Mouse (Mus musculus) spleen, adult 2 months (tissue): ENCODE data around the gene Gjb6. TPM values are rescaled to one million over a fixed set of nuclear protein-coding genes. Genes with fewer than 3 reads are reported as not detected.

ENCODE experiments used
- DNase-seq, 2 experiments: peaks; one replicate each; pipeline versions ENCODE4 v3.0.0 to v3.0.0-alpha.2; 2012 to 2021; ENCODE audit warnings: low spot score in 2 of 2, low read depth in 1 of 2
- H3K27ac ChIP-seq: fragments of 200-500 bp; 2 replicates; pipeline ENCODE4 v1.5.1; 2012; ENCODE audit warnings: low read length, inconsistent platforms; ENCODE audit not compliant: insufficient read depth
- H3K27me3 ChIP-seq: fragments of 200-500 bp; 2 replicates; pipeline ENCODE4 v1.6.1; 2012; ENCODE audit warnings: mild to moderate bottlenecking, moderate library complexity, low read length, inconsistent platforms; ENCODE audit not compliant: control insufficient read depth, insufficient read depth
- H3K36me3 ChIP-seq: fragments of 200-500 bp; 2 replicates; pipeline ENCODE4 v1.6.1; 2012; ENCODE audit warnings: mild to moderate bottlenecking, low read length, inconsistent platforms; ENCODE audit not compliant: control insufficient read depth, insufficient read depth
- H3K4me1 ChIP-seq: fragments of 200-500 bp; 2 replicates; pipeline ENCODE4 v1.6.1; 2011; ENCODE audit warnings: inconsistent platforms; ENCODE audit not compliant: control insufficient read depth, insufficient read depth, insufficient read length
- H3K4me3 ChIP-seq: fragments of 200-500 bp; 2 replicates; pipeline ENCODE4 v1.5.1; 2011; ENCODE audit warnings: mild to moderate bottlenecking, inconsistent platforms; ENCODE audit not compliant: insufficient read depth, insufficient read length; ENCODE audit errors: extremely low read depth
- CTCF ChIP-seq: fragments of 200-500 bp; IDR thresholded peaks from 2 replicates; pipeline ENCODE4 v1.5.1; 2011; ENCODE audit warnings: mild to moderate bottlenecking, inconsistent platforms; ENCODE audit not compliant: insufficient read depth, insufficient read length, insufficient replicate concordance; ENCODE audit errors: extremely low read depth
- POLR2A ChIP-seq: fragments of 200-500 bp; IDR thresholded peaks from 2 replicates; pipeline ENCODE4 v1.6.1; 2011; ENCODE audit warnings: low read depth, low read length, inconsistent platforms
- WGBS: fragments of 180-500 bp; shearing (Covaris S2); methylation state at CpG from one replicate; pipeline ENCODE4 v1.1.7; 2018; 5-methylcytosine and 5-hydroxymethylcytosine counted together
- polyA plus RNA-seq: library from polyadenylated mRNA; depleted of rRNA; stranded (reverse); fragments of >200 nt; gene quantifications from 2 replicates; pipeline ENCODE4 v1.2.3, GENCODE M21; 2012

Gjb6 gene
- polyA plus RNA-seq, 1 experiment: not detected

- no peak overlapping the region for H3K4me3 ChIP-seq
- no peak for DNase-seq
- no peak for TF ChIP-seq CTCF
- no peak for TF ChIP-seq POLR2A
- 16% methylated on average over 14 of the region's 14 CpGs for WGBS
- H3K36me3 ChIP-seq: no peaks in the 10 kb centered on the region
- no peaks in the 10 kb centered on the region; the same call in 1 of the 2 replicates for H3K4me1 ChIP-seq
- H3K27ac ChIP-seq: no peak overlapping the region
- H3K27me3 ChIP-seq: peaks cover 16% of the 10 kb centered on the region
Measured at GRCm38 (mm10) chr14:57105111-57105510, 28.3 kb downstream of the Gjb6 start.

GRCm38 (mm10) chr14:57104106-57105023 lies 29.0 kb downstream of the Gjb6 start, which contains the start of gene Gjb2:
Gene Gjb2 (minus strand): TSS chr14:57104702.
- DNase-seq: no peak
- WGBS: 2% methylated on average over 87 of the region's 101 CpGs
- Histone ChIP-seq H3K27ac (no peak within 1 kb of the TSS), H3K27me3 (peaks cover 16% of the 10 kb centered on the region), H3K4me1 (no peaks in the 10 kb centered on the region; the same call in 1 of the 2 replicates), H3K36me3 (no peaks in the 10 kb centered on the region), H3K4me3 (peak within 1 kb of the TSS; percentile 46; the same call in 1 of the 2 replicates)
- TF ChIP-seq POLR2A (no peak), CTCF (no peak)

GRCm38 (mm10) chr14:57103711-57104105 lies 29.7 kb downstream of the Gjb6 start:
- Histone ChIP-seq H3K27me3 (peaks cover 16% of the 10 kb centered on the region), H3K27ac (no peak overlapping the region), H3K36me3 (no peaks in the 10 kb centered on the region), H3K4me3 (peak overlapping the region; percentile 46; the same call in 1 of the 2 replicates), H3K4me1 (no peaks in the 10 kb centered on the region; the same call in 1 of the 2 replicates)
- DNase-seq: no peak
- 8% methylated on average over 22 of the region's 22 CpGs for WGBS
- TF ChIP-seq CTCF (no peak), POLR2A (no peak)

- no peak overlapping the region for H3K4me3 ChIP-seq
- H3K4me1 ChIP-seq: no peaks in the 10 kb centered on the region; the same call in 1 of the 2 replicates
- peaks cover 16% of the 10 kb centered on the region for H3K27me3 ChIP-seq
- H3K36me3 ChIP-seq: no peaks in the 10 kb centered on the region
- DNase-seq: no peak
- WGBS: 78% methylated on average over 6 of the region's 6 CpGs
- H3K27ac ChIP-seq: no peak overlapping the region
- TF ChIP-seq POLR2A: no peak
- TF ChIP-seq CTCF: no peak
Measured at GRCm38 (mm10) chr14:57103121-57103520, 30.3 kb downstream of the Gjb6 start.

GRCm38 (mm10) chr14:57101623-57102022 lies 31.8 kb downstream of the Gjb6 start:
- H3K36me3 ChIP-seq: no peaks in the 10 kb centered on the region
- no peak for TF ChIP-seq POLR2A
- TF ChIP-seq CTCF: no peak

GRCm38 (mm10) chr14:57095855-57096254 lies 37.6 kb downstream of the Gjb6 start:
- no peak overlapping the region for H3K4me3 ChIP-seq
- TF ChIP-seq POLR2A: no peak
- no peak for TF ChIP-seq CTCF
- H3K27ac ChIP-seq: no peak overlapping the region
- H3K4me1 ChIP-seq: no peaks in the 10 kb centered on the region
- no peak for DNase-seq
- H3K27me3 ChIP-seq: no peaks in the 10 kb centered on the region
- no peaks in the 10 kb centered on the region for H3K36me3 ChIP-seq
- WGBS: 57% methylated on average over 4 of the region's 4 CpGs

More at GRCm38 (mm10) chr14:57101623-57102022, 31.8 kb downstream of the Gjb6 start:
- 88% methylated on average over 7 of the region's 7 CpGs for WGBS
- no peak overlapping the region for H3K27ac ChIP-seq
- H3K27me3 ChIP-seq: peaks cover 16% of the 10 kb centered on the region
- no peak for DNase-seq
- H3K4me3 ChIP-seq: no peak overlapping the region
- H3K4me1 ChIP-seq: no peaks in the 10 kb centered on the region; the same call in 1 of the 2 replicates
